Mouse (Mus musculus): ENCODE measurements around the gene S100pbp.

The S100pbp gene

GRCm38 (mm10) chr4:129128582-129129338 lies 60.8 kb downstream of the S100pbp start:
- DNase-seq (ENCODE audit: low spot score), result no peak

DNA sequence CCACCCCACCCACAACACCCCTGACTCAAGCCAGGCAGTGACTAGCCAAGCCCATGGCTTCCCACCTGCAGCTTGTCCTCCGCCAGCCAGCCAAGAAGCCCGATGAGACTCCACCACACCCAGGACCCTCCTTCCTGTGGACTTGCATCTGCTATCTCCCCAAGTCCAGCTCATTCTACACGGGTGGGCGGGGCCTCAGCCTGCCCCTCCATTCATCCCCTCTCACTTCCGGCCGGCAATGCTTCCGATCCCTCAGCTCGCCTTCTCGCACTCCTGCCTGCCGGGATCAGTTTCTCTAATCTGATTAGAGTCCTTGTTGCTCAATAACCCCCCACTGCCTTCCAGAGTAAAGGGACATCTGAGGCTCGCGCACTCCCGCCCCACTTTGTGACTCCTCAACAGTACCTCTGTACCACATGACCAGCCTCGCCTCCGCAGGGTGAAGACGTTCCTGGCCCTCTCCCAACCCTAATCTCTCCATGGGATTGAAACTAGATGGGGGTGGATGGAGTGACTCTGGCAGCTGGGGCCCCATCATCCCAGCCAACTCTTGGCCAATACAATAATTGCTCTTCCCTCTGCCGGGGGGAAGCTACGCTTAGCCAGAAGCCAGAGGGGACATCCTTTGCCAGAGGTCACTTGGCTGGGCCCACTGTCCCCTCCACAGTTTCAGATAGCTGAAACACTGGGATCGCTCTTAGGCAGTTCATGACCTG lies 63.6 kb downstream of the S100pbp start:
- DNase-seq (ENCODE audit: low spot score), result no peak

DNA sequence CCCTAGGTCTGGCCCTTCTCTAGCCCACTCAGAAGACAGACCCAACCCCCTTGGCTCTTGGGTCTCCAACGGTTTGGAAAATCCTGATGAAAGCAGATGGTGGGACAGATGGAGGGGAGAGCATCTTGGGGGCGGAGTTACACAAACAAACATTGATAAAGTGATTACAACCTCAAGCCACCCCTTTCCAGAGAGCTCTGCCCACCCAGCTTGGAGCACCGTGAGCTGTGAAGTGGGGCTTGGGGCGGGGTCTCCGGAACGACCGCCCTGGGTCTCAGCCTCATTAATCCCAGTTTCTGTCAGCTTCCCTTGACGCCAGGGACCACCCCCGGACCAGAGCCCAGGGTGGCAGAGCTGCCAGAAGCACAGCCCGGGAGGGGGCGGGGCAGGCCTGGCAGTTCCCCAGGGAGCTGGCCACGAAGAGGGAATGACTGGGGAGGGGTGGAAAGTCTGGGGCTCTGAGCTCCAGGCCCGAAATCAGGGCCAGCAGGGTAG lies 64.8 kb downstream of the S100pbp start:
- no peak for DNase-seq (ENCODE audit: low spot score)

- DNase-seq (ENCODE audit: low spot score), result no peak
Observed at GRCm38 (mm10) chr4:129122719-129123118, 66.8 kb downstream of the S100pbp start.

DNA sequence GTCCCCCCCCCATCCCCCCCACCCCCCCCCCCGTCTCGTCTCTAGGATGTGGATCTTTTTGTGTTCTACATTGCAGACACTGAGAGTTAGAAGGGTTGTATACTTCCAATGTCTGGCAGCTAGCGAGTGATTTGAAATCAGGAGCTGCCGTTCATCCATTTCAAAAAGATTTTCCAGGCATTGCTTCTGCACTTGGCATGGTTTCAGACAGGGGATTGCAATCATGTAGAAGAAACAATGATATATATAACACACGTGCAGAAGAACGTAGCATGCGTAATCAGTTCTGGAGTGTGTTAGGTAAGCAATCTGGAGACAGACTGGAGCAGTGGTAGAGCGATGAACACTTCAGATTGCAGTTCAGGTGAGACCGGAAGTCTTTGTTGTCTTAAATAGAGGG lies 67.4 kb downstream of the S100pbp start:
- DNase-seq (ENCODE audit: low spot score), result no peak

DNA sequence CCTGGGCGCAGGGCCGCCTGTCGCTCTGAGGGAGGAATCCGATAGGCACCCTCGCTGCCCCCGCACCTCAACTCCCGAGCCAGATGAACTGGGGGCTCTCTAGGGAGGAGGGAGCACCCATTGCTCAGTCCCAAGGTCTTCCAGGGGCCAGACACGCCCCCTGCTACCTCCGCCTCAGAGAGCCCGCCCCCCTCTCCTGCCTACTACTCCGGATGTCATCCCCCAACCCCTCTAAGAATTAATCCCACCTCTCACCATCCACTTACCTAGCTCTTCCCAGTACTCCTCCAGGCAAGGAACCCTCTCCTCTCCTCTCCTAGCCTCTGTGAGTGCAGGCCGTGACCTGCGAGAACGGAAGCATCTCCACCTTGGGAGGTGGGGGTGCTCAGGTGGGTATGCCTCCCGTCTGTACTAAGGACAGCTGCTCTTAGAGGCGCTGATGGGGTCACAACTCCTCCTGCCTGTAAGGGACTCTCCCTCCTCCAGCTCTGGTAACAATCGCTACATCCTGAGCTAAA lies 67.9 kb downstream of the S100pbp start, which contains the start of gene Hpca:
Gene Hpca (minus strand): TSS at position 468 of the 518 bp plus-strand sequence.
- no peak for DNase-seq (ENCODE audit: low spot score)

- DNase-seq (ENCODE audit: low spot score), result peak; percentile 81
Observed at GRCm38 (mm10) chr4:129120520-129121445, 68.7 kb downstream of the S100pbp start.

- DNase-seq (ENCODE audit: low spot score), result no peak
Observed at GRCm38 (mm10) chr4:129119708-129120107, 69.8 kb downstream of the S100pbp start.

DNA sequence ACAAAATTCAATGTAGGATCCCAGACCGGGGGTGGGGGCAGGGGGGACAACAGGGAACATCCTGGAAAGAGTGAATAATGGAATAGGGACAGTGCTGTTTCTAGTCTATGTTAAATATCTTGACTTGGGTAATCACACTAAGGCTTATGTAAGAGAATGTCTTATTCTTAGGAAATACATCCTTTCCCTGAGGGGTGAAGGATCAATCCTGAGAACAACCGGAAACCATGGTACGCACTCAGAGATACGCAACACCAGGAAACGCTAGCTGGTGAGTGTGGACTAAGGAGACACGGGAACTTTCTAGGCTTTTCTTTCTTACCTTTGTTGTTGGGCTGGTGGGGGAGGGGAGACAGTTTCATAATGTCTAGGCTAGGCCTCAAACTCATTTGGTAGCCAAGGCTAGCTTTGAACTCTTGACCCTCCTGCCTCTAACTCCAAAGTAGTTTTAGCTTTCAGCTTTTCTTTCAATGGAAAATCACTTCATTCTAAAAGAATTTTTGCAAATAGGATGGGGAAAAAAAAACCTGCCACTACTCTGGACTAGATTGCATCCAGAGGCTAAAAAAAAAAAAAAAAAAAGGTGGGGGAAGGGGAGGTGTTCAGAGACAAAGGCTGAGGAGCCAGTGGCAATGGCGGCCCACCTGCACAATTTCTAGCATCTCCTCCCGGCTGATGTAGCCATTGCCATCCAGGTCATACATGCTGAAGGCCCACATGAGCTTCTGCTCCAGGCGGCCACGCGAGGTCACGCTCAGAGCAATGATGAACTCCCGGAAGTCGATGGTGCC lies 71.6 kb downstream of the S100pbp start:
- DNase-seq (ENCODE audit: low spot score), result no peak

- DNase-seq (ENCODE audit: low spot score), result no peak
Observed at GRCm38 (mm10) chr4:129116703-129117102, 72.8 kb downstream of the S100pbp start.

DNA sequence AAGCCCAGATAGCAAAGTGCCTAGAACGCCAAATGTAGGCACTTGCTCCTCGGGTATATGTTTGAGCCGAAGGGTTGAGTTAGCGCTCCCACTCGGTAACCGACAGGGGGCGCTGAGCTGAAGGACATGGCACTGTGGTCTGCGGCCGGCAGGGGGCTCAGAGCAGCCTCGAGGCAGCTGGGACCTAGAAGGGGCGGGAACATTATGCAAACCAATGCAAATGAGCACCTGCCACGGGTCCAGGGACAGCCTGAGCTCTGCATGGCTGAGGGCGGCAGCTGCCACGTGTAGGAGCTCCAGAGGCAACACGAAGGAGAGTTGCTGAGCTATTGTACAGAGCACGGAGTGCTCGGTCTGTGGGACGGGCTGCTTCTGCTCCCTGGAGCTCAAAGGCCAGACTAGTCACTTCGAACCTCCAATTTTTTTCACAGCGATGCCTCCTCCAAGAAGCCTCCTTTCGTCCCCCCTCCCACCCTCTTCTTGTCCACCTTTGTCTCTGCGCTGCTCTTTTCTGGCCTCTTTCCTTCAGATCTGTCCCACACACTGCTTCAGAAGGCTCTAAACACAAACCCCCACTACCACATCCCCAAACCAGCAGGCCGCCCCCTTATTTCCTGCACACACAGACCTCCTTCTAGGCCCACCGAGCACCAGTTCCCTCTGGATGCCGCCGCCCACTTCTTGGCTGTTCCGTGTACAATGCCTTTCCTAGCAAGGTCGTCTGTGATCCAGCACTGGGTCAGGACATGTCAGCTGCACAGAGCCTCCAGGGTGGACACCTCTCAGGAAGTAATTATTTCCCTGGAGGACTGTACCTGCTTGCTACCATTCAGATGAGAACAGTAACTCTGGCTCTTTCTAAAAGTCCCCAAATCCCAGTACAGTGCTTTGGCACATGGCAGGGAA lies 76.2 kb downstream of the S100pbp start:
- peak; percentile 89 for DNase-seq (ENCODE audit: low spot score)

DNA sequence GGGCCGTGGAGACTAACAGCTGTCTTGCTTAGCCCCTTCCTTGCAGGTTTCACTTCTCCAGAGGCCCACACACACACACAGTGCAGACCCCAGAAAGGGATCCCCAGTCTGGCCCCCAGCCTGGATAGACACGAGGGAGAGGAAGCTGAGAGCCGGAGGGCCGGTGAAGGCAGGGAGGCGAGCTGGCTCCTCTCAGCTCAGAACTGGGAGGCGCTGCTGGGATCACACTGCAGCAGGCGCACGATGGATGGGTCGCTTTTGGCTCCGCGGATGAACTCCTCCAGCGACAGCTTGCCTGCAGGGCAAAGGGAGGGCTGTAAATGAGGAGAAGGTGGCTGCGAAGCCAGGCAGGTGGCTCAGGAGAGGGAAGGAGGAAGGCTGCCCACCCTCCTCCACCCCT lies 77.3 kb downstream of the S100pbp start:
- no peak for DNase-seq (ENCODE audit: low spot score)

DNA sequence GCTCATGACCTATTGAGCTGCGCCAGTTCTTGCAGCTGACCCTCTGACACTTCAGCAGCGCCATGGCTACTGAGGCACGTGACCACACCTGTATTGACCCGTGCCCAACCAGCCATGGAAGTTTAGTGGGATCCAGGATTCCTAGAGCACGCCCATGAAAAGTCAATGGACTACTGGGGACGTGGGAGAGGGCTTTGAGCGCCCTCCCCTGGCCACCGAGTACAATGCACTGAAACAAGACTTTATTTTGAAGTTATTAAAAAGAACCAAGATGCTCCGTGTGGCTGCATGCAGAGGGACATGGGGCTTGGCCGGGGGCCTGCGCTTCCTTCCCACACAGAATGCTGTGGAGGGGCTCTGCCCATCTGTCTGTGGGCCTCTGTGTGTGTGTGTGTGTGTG lies 78.2 kb downstream of the S100pbp start:
- no peak for DNase-seq (ENCODE audit: low spot score)

DNA sequence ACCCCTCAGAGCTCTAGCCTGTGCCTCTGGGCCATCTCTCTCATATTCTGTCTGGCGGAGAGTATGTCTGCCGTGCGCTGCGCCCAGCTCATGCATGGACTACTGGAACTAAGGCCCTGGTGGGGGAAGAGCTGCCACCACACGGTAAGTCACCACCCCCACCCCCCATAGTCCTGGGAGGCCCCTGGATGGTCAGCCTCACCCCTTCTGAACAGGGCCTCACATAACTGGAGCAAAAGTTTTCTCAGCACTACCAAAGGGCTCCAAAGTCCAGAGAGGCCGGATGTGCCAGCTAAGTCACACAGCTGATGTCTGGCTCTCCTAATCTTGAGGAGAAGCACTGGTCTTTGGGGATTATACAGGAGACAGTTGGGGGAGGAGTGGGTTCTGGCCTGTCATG lies 78.7 kb downstream of the S100pbp start:
- DNase-seq (ENCODE audit: low spot score), result no peak

- no peak for DNase-seq (ENCODE audit: low spot score)
Observed at GRCm38 (mm10) chr4:129108624-129109023, 80.9 kb downstream of the S100pbp start.

DNA sequence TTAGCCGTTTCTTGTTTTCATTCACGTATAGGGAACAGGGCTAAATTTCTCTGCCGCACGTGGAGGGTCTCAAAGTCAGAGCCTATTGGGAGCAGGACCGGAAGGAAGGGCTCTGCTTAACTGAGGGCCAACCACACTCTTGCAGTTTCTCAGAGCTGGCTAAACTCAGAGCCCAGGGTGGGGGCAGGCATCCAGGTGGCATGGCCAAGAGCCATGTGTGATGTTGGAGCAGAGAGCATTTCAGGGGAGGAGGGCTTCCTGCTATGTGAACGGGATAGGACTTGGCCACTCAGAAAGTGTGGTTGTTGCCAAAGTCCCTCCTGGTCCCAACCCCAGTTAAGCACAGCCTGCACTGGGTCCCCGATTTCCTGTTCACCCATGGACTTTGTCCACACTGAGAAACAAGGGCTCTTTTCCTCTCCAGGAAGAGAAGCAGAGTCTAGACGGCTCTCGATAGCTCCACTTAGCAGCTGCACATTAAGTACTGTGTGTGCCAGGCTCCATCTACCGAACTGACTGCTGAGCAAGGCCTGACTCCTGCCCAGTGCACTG lies 82.1 kb downstream of the S100pbp start:
- no peak for DNase-seq (ENCODE audit: low spot score)

DNA sequence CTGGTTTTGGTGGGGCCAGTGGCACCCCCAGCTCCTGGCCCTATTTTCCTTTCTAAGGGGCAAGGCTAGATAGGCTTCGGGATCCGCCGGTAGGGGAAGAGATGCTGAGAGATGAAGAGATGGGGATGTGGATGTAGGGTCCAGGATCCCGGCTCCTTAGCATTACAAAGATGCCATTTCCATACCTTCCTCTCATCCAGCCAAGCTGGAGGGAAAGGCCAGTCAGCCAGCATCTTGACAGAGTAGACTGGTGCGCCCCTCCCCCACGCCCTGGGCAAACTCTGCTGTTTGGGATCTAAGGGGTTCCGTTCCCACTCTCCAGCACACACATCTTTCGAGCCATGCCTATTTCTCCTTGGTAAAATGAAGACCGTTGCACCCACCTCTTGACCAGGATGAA lies 83.5 kb downstream of the S100pbp start:
- DNase-seq (ENCODE audit: low spot score), result no peak

DNA sequence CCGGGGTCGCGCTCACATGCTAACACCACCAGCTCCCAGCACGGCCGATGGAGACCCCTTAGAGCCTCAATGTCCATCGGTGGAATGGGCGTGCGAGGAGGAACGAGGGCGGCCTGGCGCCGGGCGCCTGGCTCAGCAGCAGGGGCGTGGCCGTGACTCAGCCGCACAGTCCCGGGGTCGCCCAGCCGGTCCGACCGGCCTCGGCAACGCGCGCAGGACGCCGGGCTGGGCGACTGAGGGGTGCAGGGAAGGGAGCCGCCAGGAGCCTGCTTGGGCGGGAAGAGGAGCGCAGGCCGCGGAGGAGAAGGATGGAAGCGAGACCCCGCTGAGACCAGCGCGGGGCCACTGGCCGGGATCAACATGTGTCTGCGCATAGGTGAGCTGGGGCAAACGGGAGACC lies 84.2 kb downstream of the S100pbp start, which contains the start of gene Tmem54:
Gene Tmem54 (plus strand): TSS at position 193 of the 400 bp plus-strand sequence.
- DNase-seq (ENCODE audit: low spot score), result no peak

- no peak for DNase-seq (ENCODE audit: low spot score)
Observed at GRCm38 (mm10) chr4:129102133-129102829, 87.2 kb downstream of the S100pbp start.
